Mouse (Mus musculus) heart, postnatal 10 days (tissue): ENCODE data around the gene Klhl29. TPM values are rescaled to one million over a fixed set of nuclear protein-coding genes. Genes with fewer than 3 reads are reported as not detected.

Experiments
- DNase-seq, 2 experiments: peaks; one replicate each; pipeline ENCODE4 v3.0.0; 2021
- intact Hi-C: fragments of 180-260 bp; cut with DNase I; formaldehyde crosslinking; loops from one replicate; pipeline ENCODE4 v1.15.1; 2025
- total RNA-seq, 2 experiments: library from RNA; stranded (reverse); gene quantifications; 2 replicates each; pipeline ENCODE4 v1.2.3; 2021

Gene Klhl29
- total RNA-seq, 2 experiments from 2014 or later: 0.96 to 1.1 TPM

DNA sequence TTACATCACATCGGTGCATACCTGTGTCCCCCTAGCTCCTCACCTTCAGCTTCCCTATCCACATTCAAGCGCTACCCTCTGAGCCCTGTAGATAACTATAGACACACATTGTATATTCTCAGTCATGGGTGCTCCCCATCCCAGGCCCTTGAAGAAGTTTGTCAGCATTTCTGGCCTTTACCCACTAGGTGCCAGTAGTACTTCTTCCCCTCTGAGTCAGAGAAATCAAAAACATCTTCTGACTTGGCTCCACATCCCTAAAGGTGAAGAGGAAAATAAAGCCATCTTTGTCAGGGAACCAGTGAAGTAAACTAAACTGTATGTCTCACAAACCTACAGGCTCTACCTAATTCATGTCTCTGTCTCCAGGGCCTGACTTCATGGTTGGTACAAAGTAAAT, 67.6 kb downstream of the Klhl29 start:
- DNase-seq: no peak
- intact Hi-C loops: no loop called here

DNA sequence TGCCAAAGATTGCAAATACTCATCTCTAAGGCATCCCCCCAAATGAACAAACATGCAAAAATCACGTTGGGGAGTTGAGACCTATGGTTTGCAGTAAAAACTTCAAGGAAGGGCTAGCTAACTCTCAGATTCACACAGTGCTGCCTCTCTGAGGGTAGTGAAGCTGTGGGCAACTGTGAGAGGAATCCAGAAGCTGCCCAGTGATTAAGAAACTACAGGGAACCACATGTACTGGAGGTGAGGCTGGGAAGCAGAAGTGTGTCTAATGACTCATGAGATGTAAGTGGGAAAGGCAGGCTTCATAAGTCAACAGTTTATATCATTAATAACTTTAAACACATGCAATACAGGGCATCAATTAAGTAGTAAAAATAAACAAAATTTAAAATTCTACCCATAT, 70.0 kb downstream of the Klhl29 start:
- DNase-seq: no peak
- intact Hi-C loops: no loop called here

DNA sequence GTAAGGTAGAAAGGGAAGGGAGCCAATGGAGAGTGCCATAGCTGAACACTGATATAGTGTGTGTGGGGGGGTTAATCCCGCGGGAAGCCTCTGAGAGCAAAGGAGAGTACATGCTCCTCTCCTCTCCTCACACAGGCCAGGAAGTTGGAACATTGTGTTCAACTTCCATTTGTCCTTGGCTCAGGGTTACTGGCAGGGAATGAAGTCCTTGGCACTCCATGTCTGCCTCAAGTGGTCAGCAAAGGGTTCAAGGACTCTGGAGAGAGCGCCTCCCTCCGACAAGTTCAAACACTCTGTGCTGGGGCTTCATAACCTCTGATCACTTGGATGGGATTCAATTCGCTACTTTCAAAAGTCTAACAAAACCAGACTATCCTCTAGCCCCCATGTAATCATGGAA, 71.6 kb downstream of the Klhl29 start:
- intact Hi-C loops: no loop called here
- DNase-seq: peak in 1 of 2 experiments; percentile 5

DNA sequence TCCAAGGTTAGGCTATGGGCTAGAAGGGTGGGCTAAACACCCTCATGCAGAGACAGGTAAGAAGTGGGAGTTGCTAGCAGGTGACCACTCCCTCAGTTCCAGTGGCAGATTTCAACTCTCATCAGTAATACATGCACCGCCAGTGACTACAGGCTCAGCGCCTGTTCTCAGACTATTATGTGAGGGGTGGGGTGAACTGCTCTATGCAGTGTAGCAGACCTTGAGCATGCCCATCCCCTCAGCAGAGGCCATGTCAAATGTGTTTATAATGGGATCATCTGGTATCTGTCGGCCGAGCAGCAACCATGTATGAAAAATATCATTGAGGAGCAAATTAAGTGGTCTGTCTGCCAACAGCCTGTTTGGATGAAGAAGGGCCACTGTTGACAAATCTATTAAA, 72.4 kb downstream of the Klhl29 start:
- no peak for DNase-seq
- intact Hi-C loops: no loop called here

DNA sequence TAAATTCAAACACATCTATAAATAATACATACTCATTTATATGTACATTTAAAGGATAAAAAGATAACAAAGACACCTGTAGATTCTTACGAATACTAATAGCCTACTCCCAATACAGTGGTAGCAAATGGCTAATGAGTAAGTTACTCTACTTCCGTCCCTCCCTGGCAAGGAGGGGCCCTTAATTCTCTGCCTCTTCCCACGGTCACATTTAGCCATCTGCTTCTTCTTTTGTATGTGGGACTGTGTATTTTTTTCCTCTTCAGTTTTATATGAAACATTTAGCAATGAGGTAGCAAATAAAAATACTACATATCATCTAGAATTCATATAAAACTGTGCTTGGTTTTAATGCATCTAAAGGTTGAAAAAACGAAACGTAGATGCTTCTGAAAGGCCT, 73.6 kb downstream of the Klhl29 start:
- intact Hi-C loops: no loop called here

DNA sequence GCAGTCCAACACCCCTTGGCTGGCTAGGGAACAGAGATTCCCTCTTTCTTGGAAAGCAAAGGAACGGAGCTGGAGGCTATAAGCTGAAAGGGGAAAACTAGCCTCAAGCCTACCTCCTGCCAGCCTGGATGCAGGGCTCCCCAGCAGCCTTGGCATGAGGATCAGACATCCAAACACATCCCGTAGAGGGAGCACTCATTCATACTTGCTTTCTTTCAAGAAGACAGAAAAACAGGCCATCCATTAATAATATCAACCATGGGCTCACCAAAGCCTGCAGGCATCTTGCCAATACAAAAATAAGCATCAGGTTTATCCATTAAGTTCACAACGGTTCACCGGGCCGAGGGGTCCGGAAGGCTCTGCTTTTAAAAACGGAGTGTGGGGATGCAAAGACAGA, 79.1 kb downstream of the Klhl29 start:
- DNase-seq: no peak
- intact Hi-C loops: no loop called here

More for the DNA sequence above, 73.6 kb downstream of the Klhl29 start:
- no peak for DNase-seq

DNA sequence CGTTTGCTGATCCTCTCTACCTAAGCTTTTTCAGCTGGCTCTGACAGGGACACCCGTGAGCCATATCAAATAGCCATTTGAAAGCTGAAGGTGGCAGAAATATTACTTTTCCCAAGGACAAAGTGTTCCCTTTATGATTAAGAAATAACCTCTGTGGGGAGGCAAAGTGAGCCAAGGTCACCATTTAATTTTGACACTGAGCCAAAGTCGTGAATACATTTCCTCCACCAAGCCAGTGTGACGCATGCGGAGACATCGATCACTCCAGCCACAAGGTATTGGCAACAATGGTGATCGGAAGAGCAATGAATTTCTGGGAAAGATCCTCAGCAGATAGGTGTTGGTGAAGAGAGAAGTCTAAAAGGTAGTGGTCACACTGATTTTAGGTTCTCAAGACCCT, 83.2 kb downstream of the Klhl29 start:
- no peak for DNase-seq
- intact Hi-C loops: no loop called here

DNA sequence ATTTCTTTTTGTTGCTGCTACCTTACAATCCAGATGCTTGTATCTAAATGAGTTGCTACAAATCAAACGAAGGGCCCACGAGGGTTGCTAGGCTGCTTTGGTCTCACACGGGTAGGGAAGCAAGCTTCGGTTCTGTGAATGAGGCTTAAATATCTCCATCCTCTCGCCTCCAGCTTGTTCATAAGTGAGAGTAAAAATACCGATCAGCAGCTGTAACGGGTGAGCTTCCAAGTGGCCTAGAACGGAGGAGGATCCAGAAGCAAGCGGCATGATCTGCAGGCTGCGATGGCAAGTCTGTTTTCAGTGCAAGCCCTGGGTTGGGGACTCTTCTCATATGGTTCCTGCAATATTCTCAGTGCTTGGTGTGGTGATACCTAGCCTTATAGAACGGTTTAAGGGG, 89.9 kb downstream of the Klhl29 start:
- intact Hi-C loops: no loop called here

DNA sequence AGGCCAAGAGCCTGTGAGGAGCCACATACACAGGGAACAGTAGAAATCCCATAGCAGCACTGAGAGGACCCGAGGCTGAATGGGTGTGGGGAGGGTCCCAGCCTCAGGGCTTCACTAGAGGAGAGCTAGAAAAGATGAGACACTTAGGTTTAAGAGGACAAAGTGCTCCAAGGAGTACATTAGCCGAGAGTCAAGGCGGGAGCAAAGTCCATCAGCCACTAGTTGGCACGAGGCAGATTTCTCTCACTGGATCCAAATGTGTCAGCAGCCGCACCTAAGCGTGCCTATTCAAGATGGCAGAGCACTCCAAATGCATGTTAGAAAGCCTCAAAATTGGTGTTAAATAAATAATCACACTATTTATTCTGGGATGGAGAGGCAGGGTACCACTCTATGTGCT, 90.5 kb downstream of the Klhl29 start:
- intact Hi-C loops: no loop called here
- DNase-seq: no peak

More for the DNA sequence above, 89.9 kb downstream of the Klhl29 start:
- no peak for DNase-seq

DNA sequence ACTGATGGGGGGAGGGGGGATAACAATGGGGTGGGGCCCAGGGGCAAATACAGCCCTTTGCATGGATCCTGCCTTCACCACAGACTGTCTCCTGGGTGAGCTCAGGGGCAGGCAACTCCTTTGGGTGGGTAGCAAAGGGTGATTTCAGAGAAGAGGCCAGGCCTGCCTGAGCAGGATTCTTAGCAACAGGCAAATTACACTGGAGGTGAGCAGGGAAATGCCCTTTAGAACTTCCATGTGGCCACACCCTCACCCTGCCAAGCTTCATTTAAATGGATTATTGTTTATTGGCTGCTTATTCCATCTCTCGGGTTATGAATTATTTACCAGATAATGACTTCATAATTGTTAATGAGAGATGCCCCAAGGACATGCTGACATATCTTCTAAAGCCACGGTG, 91.8 kb downstream of the Klhl29 start:
- no peak for DNase-seq
- intact Hi-C loops: no loop called here

DNA sequence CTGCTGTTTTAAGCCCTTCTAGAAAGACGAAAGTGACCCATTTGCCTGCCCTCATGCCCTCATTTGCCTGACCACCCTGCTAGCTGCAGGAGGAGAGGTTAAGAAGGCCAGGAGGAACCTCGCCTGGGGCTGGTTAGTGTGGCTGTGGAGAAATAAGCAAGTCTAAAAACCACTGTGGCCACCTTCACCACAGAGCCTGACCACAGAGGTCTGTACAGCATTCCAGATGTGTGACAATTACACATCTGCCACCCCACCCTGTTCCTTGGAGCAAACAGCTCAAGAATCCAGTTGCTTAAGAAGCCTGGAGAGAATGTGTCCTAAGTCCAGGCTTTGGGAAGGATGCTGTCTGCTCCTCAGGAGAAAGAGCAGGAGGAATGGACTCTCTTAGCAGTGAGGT, 92.9 kb downstream of the Klhl29 start:
- DNase-seq: no peak
- intact Hi-C loops: no loop called here

DNA sequence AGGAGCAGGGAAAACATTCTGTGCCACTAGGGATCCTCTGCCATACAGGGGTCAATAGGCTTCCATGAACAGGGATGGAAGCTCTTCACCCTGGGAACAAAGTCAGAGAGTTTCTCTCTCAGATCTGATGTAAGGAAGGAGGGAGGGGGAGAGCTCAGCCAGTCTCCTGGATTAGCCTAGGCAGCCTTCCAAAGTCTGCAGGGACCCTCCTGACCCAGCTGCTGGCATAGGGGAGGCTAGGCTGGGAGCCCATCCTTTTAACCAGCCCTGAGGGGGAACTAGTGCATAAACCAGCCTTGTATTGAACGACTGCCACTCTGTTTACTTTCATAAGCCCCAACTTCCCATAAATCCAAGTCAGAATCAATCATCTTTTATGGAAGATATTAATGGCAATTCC, 95.6 kb downstream of the Klhl29 start:
- intact Hi-C loops: no loop called here
- DNase-seq: no peak

DNA sequence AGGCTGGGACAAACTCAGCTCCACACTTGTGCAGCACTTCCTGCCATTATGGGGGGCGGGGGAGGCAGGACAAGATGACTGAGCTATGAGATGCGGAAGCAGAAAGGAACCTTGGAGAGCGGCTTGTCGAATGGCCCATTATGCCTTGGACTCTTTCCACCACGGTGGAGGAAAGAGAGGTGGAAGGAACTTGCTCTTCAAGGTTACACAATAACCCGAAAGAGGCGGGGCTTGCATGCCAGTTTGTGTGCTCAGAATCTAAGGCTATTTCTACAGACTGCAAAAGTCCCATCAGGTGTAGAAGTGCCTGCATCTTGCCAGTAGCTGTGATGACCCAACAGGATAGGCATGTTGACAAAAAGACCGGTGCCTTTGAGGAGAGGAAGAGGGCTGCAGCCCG, 98.5 kb downstream of the Klhl29 start:
- intact Hi-C loops: no loop called here
- DNase-seq: peak; percentile 21 to 22

DNA sequence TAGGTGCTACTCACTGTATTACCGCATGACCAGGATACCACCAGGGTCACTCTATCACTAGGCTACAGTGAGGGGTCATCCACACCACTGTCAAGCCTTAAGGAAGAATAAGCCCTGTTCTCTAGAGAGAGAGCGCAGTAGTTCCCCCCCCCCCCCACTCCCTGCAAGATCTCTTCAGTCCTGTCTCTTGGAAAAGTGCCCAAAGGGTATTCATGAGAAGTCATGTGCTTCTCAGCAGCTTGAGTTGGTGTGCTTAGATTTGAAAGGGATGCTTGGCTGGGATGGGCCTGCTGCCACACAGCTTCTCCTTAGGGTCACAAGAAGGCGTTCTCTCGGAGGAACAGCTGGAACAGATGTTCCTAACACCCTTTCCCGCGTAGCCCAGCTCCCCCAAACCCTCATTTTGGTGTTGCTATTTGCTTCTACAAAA, 100.0 kb downstream of the Klhl29 start:
- DNase-seq: no peak
- intact Hi-C loops: no loop called here

DNA sequence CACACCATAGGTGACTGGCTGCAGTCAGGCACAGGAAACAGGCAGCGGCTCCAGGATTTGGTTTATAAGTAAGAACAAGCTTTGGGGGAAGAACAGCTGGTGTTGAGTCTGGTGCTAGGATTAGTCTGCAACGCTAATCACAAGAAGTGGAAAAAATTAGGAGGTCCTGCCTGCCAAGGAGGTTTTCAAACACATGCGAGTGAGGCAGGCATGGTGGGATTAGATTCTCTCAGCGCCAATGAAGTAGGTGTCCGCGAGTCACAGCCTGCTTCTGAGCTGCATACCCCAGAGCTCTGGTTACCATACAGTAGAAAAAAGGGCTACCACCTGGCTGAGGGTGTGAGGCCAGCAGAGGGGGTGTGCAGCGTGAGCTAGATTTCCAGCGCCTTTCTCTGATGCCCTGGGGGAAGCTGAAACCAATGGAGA, 101.0 kb downstream of the Klhl29 start:
- intact Hi-C loops: no loop called here
- DNase-seq: no peak

DNA sequence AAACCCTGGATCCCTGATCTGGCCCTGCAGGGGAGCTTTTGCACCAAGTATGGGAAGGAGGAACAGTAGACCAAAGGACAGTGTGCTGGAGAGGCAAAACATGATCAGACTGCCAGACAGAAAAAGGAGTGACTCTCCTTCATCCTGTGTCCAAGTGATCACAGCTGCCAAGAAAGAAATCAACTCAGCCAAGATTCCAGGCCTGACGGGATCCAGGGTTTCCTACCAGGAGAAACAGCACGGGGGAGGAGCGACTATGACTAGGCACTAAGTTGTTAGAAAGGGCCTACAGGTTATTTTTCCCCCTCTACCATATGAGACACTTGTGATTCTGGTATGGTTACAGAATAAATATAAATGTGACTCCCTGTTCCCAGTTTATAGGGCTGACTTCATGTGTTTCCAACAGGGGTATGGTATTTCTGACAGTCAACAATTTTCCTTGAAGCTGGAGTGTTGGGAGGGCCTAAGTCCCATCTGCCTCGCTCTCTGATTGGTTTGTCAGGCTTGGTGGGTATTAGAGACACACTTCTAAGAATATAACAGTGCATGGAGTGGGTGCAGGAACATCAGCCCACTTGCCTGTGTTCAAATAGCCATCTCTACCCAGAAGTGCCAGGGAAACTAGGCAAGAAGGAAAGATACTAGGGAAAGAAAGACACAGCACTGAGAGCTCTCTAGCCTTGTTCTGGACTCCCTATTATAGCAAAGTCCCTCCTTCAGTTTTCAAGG, 102.0 kb downstream of the Klhl29 start:
- intact Hi-C loops: no loop called here
- peak; percentile 49 to 56 for DNase-seq

DNA sequence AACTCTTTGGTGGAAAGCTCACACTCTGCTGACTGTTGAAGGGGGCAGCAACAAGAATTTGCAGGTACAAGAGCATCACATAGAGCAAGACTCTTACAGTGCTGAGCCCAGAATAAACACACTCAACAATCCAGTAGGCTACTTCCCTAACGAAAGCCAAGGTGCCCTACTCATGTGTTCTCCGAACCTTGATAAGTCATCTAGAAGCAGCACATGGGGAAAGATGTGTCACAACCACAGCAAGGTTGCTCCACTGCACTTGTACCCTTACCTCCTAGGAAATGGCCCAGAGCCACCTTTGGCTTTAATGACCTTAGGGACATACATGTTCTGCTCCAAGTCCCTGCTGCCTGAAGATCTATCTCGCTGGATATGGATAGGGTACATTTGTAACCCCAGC, 105.0 kb downstream of the Klhl29 start:
- DNase-seq: no peak
- intact Hi-C loops: no loop called here

DNA sequence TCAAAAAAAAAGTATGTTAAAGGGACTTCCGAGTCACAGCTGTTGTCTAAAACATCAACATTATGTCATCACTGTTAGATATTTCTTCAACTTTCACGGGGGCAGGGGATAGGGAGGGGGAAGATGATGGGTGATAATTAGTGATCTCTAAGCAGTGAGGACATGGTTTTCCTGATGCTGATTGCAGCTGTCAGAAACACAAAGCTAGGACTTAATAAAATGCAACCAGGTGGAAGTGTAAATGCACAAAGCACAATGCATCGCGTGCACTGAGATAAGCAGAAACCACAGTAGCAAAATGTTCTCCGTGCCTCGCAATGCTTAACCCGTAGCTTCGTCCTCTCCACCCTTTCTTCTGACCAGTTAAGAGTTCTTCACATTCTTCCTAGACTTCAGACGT, 105.5 kb downstream of the Klhl29 start:
- intact Hi-C loops: no loop called here
- no peak for DNase-seq

DNA sequence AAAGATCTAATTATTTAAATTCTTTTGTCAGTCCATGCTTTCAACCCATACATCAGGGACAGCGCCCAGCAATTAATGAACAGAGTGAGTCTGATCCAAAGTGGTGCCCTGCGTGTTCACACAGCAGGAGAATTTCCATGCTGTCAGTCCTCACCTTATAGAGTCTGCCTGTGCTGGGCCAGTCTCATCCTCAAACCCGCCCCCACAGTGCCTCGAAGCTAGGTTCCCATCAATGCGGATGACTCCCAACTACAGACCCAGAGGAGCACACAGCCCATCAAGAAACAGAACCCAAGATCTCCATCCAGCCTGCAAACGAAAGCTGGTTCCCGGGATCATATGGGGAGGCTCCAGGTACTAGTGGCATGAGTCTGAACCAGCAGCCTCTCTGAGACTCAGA, 106.4 kb downstream of the Klhl29 start:
- intact Hi-C loops: no loop called here
- no peak for DNase-seq

DNA sequence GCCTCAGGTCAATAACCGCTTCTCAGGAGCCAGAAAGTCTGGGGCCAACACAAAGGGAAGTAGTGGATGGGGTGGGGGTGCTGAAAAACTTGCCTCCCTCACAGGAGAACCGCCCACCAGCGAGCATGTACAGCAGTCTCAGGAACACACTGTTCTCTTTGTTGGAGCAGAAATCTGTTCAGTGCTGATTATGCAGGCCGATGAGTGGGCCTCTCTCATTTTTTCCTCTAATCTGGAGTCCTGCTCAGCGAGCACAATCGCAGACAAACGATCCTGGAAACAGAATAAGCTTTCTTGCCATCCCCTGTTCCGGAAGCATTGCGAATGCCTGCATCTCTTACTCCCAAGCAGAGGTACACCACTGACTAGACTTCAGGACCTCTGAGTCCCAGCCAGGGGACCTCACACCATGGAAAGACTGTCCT, 107.3 kb downstream of the Klhl29 start:
- intact Hi-C loops: no loop called here
- peak in 1 of 2 experiments; percentile 10 for DNase-seq

DNA sequence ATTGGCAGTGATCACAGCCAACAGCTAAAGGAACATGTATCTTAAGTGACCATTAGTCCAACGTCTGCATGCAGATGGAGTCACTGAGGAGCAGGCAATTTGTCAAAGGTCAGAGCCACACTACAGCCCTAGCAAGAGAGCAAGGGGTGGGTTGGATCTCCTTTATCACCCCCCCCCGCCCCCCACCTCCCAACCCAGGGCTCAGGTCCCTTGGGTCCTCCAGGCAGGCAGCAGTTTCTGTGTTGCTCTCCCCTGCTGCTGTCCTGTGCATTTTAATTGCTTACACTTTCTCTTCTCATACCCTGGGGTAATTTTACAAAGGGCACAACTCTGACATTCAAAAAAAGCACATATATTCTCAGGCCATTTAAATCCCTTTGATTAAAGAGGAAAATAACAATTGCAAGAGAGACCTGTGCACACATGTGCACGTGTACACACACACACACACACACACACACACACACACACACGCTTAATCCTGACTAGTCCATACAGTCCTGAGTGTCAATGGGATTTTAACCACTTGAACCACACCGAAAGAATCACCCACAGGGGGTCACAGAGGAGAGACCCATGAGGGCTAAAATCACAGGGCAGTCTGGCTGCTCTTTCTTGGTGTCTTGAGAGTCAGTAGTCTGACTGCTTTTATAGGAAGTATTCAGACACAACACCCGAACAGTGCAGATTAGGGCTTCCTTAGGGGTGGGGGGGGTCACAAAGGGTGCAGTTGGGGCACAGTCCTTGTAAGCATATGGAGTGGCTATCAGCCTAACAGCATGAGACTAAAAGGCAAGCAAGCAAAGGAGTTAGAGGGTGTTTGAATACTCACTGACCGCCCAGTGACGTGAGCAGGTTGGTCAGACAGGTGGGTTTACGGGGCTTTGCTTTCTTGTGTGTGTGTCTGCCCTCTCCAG, 108.0 kb downstream of the Klhl29 start:
- intact Hi-C loops: no loop called here
- no peak for DNase-seq

DNA sequence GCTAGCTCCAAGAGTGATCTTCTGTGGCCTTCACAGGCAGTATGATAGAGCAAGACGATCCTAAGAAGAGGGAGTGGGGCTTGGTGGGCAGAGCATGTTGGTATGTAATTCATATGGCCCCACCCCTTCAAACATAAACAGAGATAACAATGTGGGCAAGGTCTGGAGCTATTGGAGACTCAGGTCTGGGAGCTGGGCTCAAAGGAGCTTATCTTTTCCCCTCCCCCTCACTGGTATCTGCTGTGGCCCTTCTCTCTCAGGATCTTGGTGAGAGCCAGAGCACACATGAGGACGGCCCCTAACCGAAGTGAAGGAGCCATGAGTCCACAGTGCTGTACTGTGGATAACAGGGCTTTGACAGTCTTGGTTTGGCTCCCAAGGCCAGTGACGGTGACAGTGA, 108.7 kb downstream of the Klhl29 start:
- intact Hi-C loops: no loop called here

More for the DNA sequence above, 108.7 kb downstream of the Klhl29 start:
- no peak for DNase-seq
